Mouse (Mus musculus) kidney, adult 18-20 months (tissue): ENCODE data around the gene Spryd4.
"Not testable (repeated sequence)": the region's sequence is repeated elsewhere in the genome, so short reads cannot be mapped to it uniquely, and the experiment has no call there.

ENCODE experiments used
- DNase-seq: peaks from one replicate; pipeline ENCODE4 v3.0.0; 2021

Spryd4 gene

GRCm38 (mm10) chr10:128211390-128212108 is at the start of gene Spryd4:
Gene Spryd4, minus strand, starts transcription at chr10:128211807.
- DNase-seq, result peak; percentile 93

GRCm38 (mm10) chr10:128260376-128260775 is 48.8 kb upstream of the Spryd4 start:
- not testable (repeated sequence) for DNase-seq

GRCm38 (mm10) chr10:128259946-128260345 is 48.3 kb upstream of the Spryd4 start:
- no peak for DNase-seq

- no peak for DNase-seq
These were observed 47.3 kb upstream of the Spryd4 start for GRCm38 (mm10) chr10:128258953-128259352.

- DNase-seq, result no peak
These were observed 44.7 kb upstream of the Spryd4 start for GRCm38 (mm10) chr10:128256328-128256727.

GRCm38 (mm10) chr10:128255925-128256324 is 44.3 kb upstream of the Spryd4 start:
- DNase-seq, result no peak

GRCm38 (mm10) chr10:128253677-128254255 is 42.2 kb upstream of the Spryd4 start, which contains the start of gene Apon:
Gene Apon, plus strand, starts transcription at chr10:128254096.
- no peak for DNase-seq

GRCm38 (mm10) chr10:128250565-128250964 is 39.0 kb upstream of the Spryd4 start:
- no peak for DNase-seq

- peak; percentile 45 for DNase-seq
These were observed 35.6 kb upstream of the Spryd4 start for GRCm38 (mm10) chr10:128247020-128247732.

- no peak for DNase-seq
These were observed 32.5 kb upstream of the Spryd4 start for GRCm38 (mm10) chr10:128244121-128244520.

- no peak for DNase-seq
These were observed 31.6 kb upstream of the Spryd4 start for GRCm38 (mm10) chr10:128243252-128243651.

GRCm38 (mm10) chr10:128240131-128240530 is 28.5 kb upstream of the Spryd4 start:
- DNase-seq, result no peak

- DNase-seq, result no peak
These were observed 27.5 kb upstream of the Spryd4 start for GRCm38 (mm10) chr10:128239140-128239539.

GRCm38 (mm10) chr10:128237807-128238480 is 26.3 kb upstream of the Spryd4 start:
- peak; percentile 10 for DNase-seq

- no peak for DNase-seq
These were observed 24.7 kb upstream of the Spryd4 start for GRCm38 (mm10) chr10:128236321-128236720.

GRCm38 (mm10) chr10:128232420-128232985 is 20.9 kb upstream of the Spryd4 start:
- DNase-seq, result peak; percentile 67

GRCm38 (mm10) chr10:128231697-128232419 is 20.3 kb upstream of the Spryd4 start, which contains the start of gene Timeless:
Gene Timeless, plus strand, starts transcription at chr10:128232065.
- peak; percentile 94 for DNase-seq

GRCm38 (mm10) chr10:128231146-128231545 is 19.5 kb upstream of the Spryd4 start:
- no peak for DNase-seq

- DNase-seq, result no peak
These were observed 19.0 kb upstream of the Spryd4 start for GRCm38 (mm10) chr10:128230582-128230981.

- no peak for DNase-seq
These were observed 16.4 kb upstream of the Spryd4 start for GRCm38 (mm10) chr10:128228009-128228408.

- no peak for DNase-seq
These were observed 16.0 kb upstream of the Spryd4 start for GRCm38 (mm10) chr10:128227592-128227991.

GRCm38 (mm10) chr10:128225538-128225937 is 13.9 kb upstream of the Spryd4 start, which contains the start of gene Mip:
Gene Mip, plus strand, starts transcription at chr10:128225838.
- no peak for DNase-seq
